Mouse (Mus musculus) bone marrow macrophage, adult 2 months (primary cell): ENCODE results near the gene Zfp846.

Source experiments
- CTCF ChIP-seq: IDR thresholded peaks from 2 replicates; pipeline ENCODE4 v1.5.1; 2012; ENCODE audit warnings: low read depth, mild to moderate bottlenecking, low read length, moderate library complexity
- POLR2A ChIP-seq: IDR thresholded peaks from 2 replicates; pipeline ENCODE4 v1.6.1; 2012; ENCODE audit warnings: mild to moderate bottlenecking, low read depth, low read length, borderline replicate concordance

GRCm38 (mm10) chr9:20651602-20652259 lies 70.6 kb downstream of the Zfp846 start, which contains the start of gene Pin1:
- no peak for TF ChIP-seq CTCF
- TF ChIP-seq POLR2A = no peak
